Mouse (Mus musculus): ENCODE results near the gene Znrf3. TPM values are rescaled to one million over a fixed set of nuclear protein-coding genes. Genes with fewer than 3 reads are reported as not detected.

Gene Znrf3
- total RNA-seq, 1 experiment from 2014 or later, result 6.7 TPM

- ATAC-seq (replicated peaks in 1 of 2; ENCODE audit: insufficient read depth in 1 of 2, low FRiP score in 2 of 2, low TSS enrichment in 1 of 2, low read depth in 1 of 2, poor library complexity in 2 of 2, severe bottlenecking in 2 of 2), result no peak
These were observed 181.4 kb downstream of the Znrf3 start for GRCm38 (mm10) chr11:5263078-5263730.

- peak; percentile 69 to 85 for ATAC-seq (replicated peaks in 1 of 2; ENCODE audit: insufficient read depth in 1 of 2, low FRiP score in 2 of 2, low TSS enrichment in 1 of 2, low read depth in 1 of 2, poor library complexity in 2 of 2, severe bottlenecking in 2 of 2)
These were observed 182.9 kb downstream of the Znrf3 start, which contains the start of gene Kremen1 for GRCm38 (mm10) chr11:5261508-5262392. Gene Kremen1, minus strand, starts transcription at chr11:5261558.

- ATAC-seq (replicated peaks in 1 of 2; ENCODE audit: insufficient read depth in 1 of 2, low FRiP score in 2 of 2, low TSS enrichment in 1 of 2, low read depth in 1 of 2, poor library complexity in 2 of 2, severe bottlenecking in 2 of 2), result peak in 1 of 2 experiments; percentile 31; a peak in 1 of 4 replicates
These were observed 183.6 kb downstream of the Znrf3 start for GRCm38 (mm10) chr11:5260942-5261459.

- ATAC-seq (replicated peaks in 1 of 2; ENCODE audit: insufficient read depth in 1 of 2, low FRiP score in 2 of 2, low TSS enrichment in 1 of 2, low read depth in 1 of 2, poor library complexity in 2 of 2, severe bottlenecking in 2 of 2), result no peak
These were observed 184.6 kb downstream of the Znrf3 start for GRCm38 (mm10) chr11:5259944-5260598.

- no peak for ATAC-seq (replicated peaks in 1 of 2; ENCODE audit: insufficient read depth in 1 of 2, low FRiP score in 2 of 2, low TSS enrichment in 1 of 2, low read depth in 1 of 2, poor library complexity in 2 of 2, severe bottlenecking in 2 of 2)
These were observed 186.6 kb downstream of the Znrf3 start for GRCm38 (mm10) chr11:5258036-5258435.

GRCm38 (mm10) chr11:5257151-5257862 is 187.3 kb downstream of the Znrf3 start:
- no peak for ATAC-seq (replicated peaks in 1 of 2; ENCODE audit: insufficient read depth in 1 of 2, low FRiP score in 2 of 2, low TSS enrichment in 1 of 2, low read depth in 1 of 2, poor library complexity in 2 of 2, severe bottlenecking in 2 of 2)

- ATAC-seq (replicated peaks in 1 of 2; ENCODE audit: insufficient read depth in 1 of 2, low FRiP score in 2 of 2, low TSS enrichment in 1 of 2, low read depth in 1 of 2, poor library complexity in 2 of 2, severe bottlenecking in 2 of 2), result no peak
These were observed 189.1 kb downstream of the Znrf3 start for GRCm38 (mm10) chr11:5255509-5256014.

GRCm38 (mm10) chr11:5254016-5254415 is 190.6 kb downstream of the Znrf3 start:
- no peak for ATAC-seq (replicated peaks in 1 of 2; ENCODE audit: insufficient read depth in 1 of 2, low FRiP score in 2 of 2, low TSS enrichment in 1 of 2, low read depth in 1 of 2, poor library complexity in 2 of 2, severe bottlenecking in 2 of 2)

- ATAC-seq (replicated peaks in 1 of 2; ENCODE audit: insufficient read depth in 1 of 2, low FRiP score in 2 of 2, low TSS enrichment in 1 of 2, low read depth in 1 of 2, poor library complexity in 2 of 2, severe bottlenecking in 2 of 2), result peak in 1 of 2 experiments; percentile 45; a peak in 3 of 4 replicates
These were observed 191.1 kb downstream of the Znrf3 start for GRCm38 (mm10) chr11:5253528-5253927.

- ATAC-seq (replicated peaks in 1 of 2; ENCODE audit: insufficient read depth in 1 of 2, low FRiP score in 2 of 2, low TSS enrichment in 1 of 2, low read depth in 1 of 2, poor library complexity in 2 of 2, severe bottlenecking in 2 of 2), result no peak
These were observed 191.9 kb downstream of the Znrf3 start for GRCm38 (mm10) chr11:5252727-5253126.

GRCm38 (mm10) chr11:5251112-5251511 is 193.5 kb downstream of the Znrf3 start:
- no peak for ATAC-seq (replicated peaks in 1 of 2; ENCODE audit: insufficient read depth in 1 of 2, low FRiP score in 2 of 2, low TSS enrichment in 1 of 2, low read depth in 1 of 2, poor library complexity in 2 of 2, severe bottlenecking in 2 of 2)

- ATAC-seq (replicated peaks in 1 of 2; ENCODE audit: insufficient read depth in 1 of 2, low FRiP score in 2 of 2, low TSS enrichment in 1 of 2, low read depth in 1 of 2, poor library complexity in 2 of 2, severe bottlenecking in 2 of 2), result no peak
These were observed 196.4 kb downstream of the Znrf3 start for GRCm38 (mm10) chr11:5248200-5248599.

GRCm38 (mm10) chr11:5245431-5245830 is 199.2 kb downstream of the Znrf3 start:
- no peak for ATAC-seq (replicated peaks in 1 of 2; ENCODE audit: insufficient read depth in 1 of 2, low FRiP score in 2 of 2, low TSS enrichment in 1 of 2, low read depth in 1 of 2, poor library complexity in 2 of 2, severe bottlenecking in 2 of 2)

GRCm38 (mm10) chr11:5244749-5245130 is 199.9 kb downstream of the Znrf3 start:
- ATAC-seq (replicated peaks in 1 of 2; ENCODE audit: insufficient read depth in 1 of 2, low FRiP score in 2 of 2, low TSS enrichment in 1 of 2, low read depth in 1 of 2, poor library complexity in 2 of 2, severe bottlenecking in 2 of 2), result no peak

- no peak for ATAC-seq (replicated peaks in 1 of 2; ENCODE audit: insufficient read depth in 1 of 2, low FRiP score in 2 of 2, low TSS enrichment in 1 of 2, low read depth in 1 of 2, poor library complexity in 2 of 2, severe bottlenecking in 2 of 2)
These were observed 200.6 kb downstream of the Znrf3 start for GRCm38 (mm10) chr11:5243812-5244748.

- no peak for ATAC-seq (replicated peaks in 1 of 2; ENCODE audit: insufficient read depth in 1 of 2, low FRiP score in 2 of 2, low TSS enrichment in 1 of 2, low read depth in 1 of 2, poor library complexity in 2 of 2, severe bottlenecking in 2 of 2)
These were observed 201.4 kb downstream of the Znrf3 start for GRCm38 (mm10) chr11:5243208-5243607.
